Mouse (Mus musculus) heart, postnatal 0 days (tissue): ENCODE measurements at regions not wholly inside any gene's neighbourhood (a gene's known extent, or its start where the extent isn't known, plus 50 kb on each side); places are given as distances from the start of the nearest gene placed in this dataset.

Source experiments
- ATAC-seq: fragments of 200-750 bp; cut with Nextera tagmentation; 2 replicates; pipeline ENCODE4 v1.8.0; 2017; ENCODE audit warnings: low read depth, moderate number of reproducible peaks, moderate library complexity; ENCODE audit not compliant: insufficient read depth
- DNase-seq: peaks from one replicate; pipeline ENCODE4 v3.0.0-alpha.2; 2016; ENCODE audit warnings: low spot score
- H3K27ac ChIP-seq: fragments of 300-500 bp; sonication (generic); 2 replicates; pipeline ENCODE4 v1.5.1; 2014; ENCODE audit warnings: low read depth, mild to moderate bottlenecking
- H3K27me3 ChIP-seq: fragments of 300-500 bp; sonication (generic); 2 replicates; pipeline ENCODE4 v1.6.1; 2014; ENCODE audit warnings: low read length, mixed read lengths; ENCODE audit not compliant: control insufficient read depth, insufficient read depth
- H3K36me3 ChIP-seq: fragments of 300-500 bp; sonication (generic); replicated peaks from 2 replicates; pipeline ENCODE4 v1.6.1; 2014; ENCODE audit warnings: low read length, mixed read lengths; ENCODE audit not compliant: control insufficient read depth, insufficient read depth
- H3K4me1 ChIP-seq: fragments of 300-500 bp; sonication (generic); 2 replicates; pipeline ENCODE4 v1.6.1; 2014; ENCODE audit warnings: antibody characterized with exemption; ENCODE audit not compliant: control insufficient read depth, insufficient read depth
- H3K4me2 ChIP-seq: fragments of 300-500 bp; sonication (generic); 2 replicates; pipeline ENCODE4 v1.6.1; 2014; ENCODE audit warnings: low read depth, mild to moderate bottlenecking, low read length, moderate library complexity
- H3K4me3 ChIP-seq: fragments of 300-500 bp; sonication (generic); 2 replicates; pipeline ENCODE4 v1.5.1; 2014; ENCODE audit warnings: low read depth, low read length
- H3K9ac ChIP-seq: fragments of 300-500 bp; sonication (generic); replicated peaks from 2 replicates; pipeline ENCODE4 v1.6.1; 2014; ENCODE audit warnings: low read depth, low read length, mixed read lengths
- H3K9me3 ChIP-seq: fragments of 300-500 bp; sonication (generic); replicated peaks from 2 replicates; pipeline ENCODE4 v1.6.1; 2016; ENCODE audit warnings: low read length; ENCODE audit not compliant: control insufficient read depth
- CTCF ChIP-seq: IDR thresholded peaks from 2 replicates; pipeline ENCODE4 v1.5.1; 2016; ENCODE audit warnings: antibody characterized with exemption, control low read depth, low read depth
- EP300 ChIP-seq: IDR thresholded peaks from 2 replicates; pipeline ENCODE4 v1.6.1; 2016; ENCODE audit warnings: antibody characterized with exemption, low read depth
- WGBS: fragments of 180-500 bp; shearing (Covaris S2); extraction: QIAGEN DNeasy Blood & Tissue Kit; methylation state at CpG from one replicate; pipeline ENCODE4 v1.1.7; 2014; 5-methylcytosine and 5-hydroxymethylcytosine counted together

GRCm38 (mm10) chr4:99574021-99574531, 82.0 kb upstream of the Foxd3 start:
- Histone ChIP-seq H3K9ac (no peak overlapping the region), H3K27me3 (peaks cover 17% of the 10 kb centered on the region; the same call in 1 of the 2 replicates), H3K4me2 (no peak overlapping the region), H3K4me3 (no peak overlapping the region), H3K36me3 (no peaks in the 10 kb centered on the region), H3K27ac (no peak overlapping the region), H3K4me1 (no peaks in the 10 kb centered on the region), H3K9me3 (no peaks in the 10 kb centered on the region)
- DNase-seq (no peak), ATAC-seq (no peak)
- 62% methylated on average over 11 of the region's 11 CpGs for WGBS
- TF ChIP-seq EP300, result no peak
- TF ChIP-seq CTCF, result no peak

GRCm38 (mm10) chr4:99574984-99575383, 81.1 kb upstream of the Foxd3 start:
- H3K36me3 ChIP-seq, result no peaks in the 10 kb centered on the region
- H3K4me1 ChIP-seq, result no peaks in the 10 kb centered on the region
- ATAC-seq, result no peak
- no peak overlapping the region for H3K27ac ChIP-seq
- TF ChIP-seq EP300 (no peak), CTCF (no peak)
- no peak overlapping the region for H3K9ac ChIP-seq
- no peak overlapping the region for H3K4me3 ChIP-seq
- WGBS, result 55% methylated on average over 4 of the region's 4 CpGs
- no peak overlapping the region for H3K4me2 ChIP-seq
- H3K9me3 ChIP-seq, result no peaks in the 10 kb centered on the region
- peaks cover 17% of the 10 kb centered on the region; the same call in 1 of the 2 replicates for H3K27me3 ChIP-seq
- no peak for DNase-seq

- H3K4me2 ChIP-seq, result no peak overlapping the region
- H3K27me3 ChIP-seq, result no peaks in the 10 kb centered on the region
- no peak for ATAC-seq
- no peak overlapping the region for H3K27ac ChIP-seq
- H3K36me3 ChIP-seq, result no peaks in the 10 kb centered on the region
- H3K4me3 ChIP-seq, result no peak overlapping the region
- no peaks in the 10 kb centered on the region for H3K4me1 ChIP-seq
- WGBS, result 76% methylated on average over 5 of the region's 5 CpGs
- H3K9ac ChIP-seq, result no peak overlapping the region
- no peak for TF ChIP-seq CTCF
- no peak for TF ChIP-seq EP300
- DNase-seq, result no peak
- H3K9me3 ChIP-seq, result no peaks in the 10 kb centered on the region
These were observed 58.3 kb upstream of the Foxd3 start for GRCm38 (mm10) chr4:99597781-99598180.

- TF ChIP-seq EP300 (no peak), CTCF (no peak)
- Histone ChIP-seq H3K4me3 (peak overlapping the region; percentile 22; the same call in 1 of the 2 replicates), H3K9me3 (no peaks in the 10 kb centered on the region), H3K36me3 (no peaks in the 10 kb centered on the region), H3K4me1 (no peaks in the 10 kb centered on the region), H3K9ac (no peak overlapping the region), H3K27ac (no peak overlapping the region), H3K27me3 (no peaks in the 10 kb centered on the region), H3K4me2 (peak overlapping the region; percentile 47)
- ATAC-seq (no peak), DNase-seq (no peak)
- WGBS, result 22% methylated on average over 10 of the region's 10 CpGs
These were observed 55.4 kb upstream of the Foxd3 start for GRCm38 (mm10) chr4:99600741-99601140.

- TF ChIP-seq EP300, result no peak
- no peak for TF ChIP-seq CTCF
- H3K4me2 ChIP-seq, result peak overlapping the region; percentile 47; the same call in 1 of the 2 replicates
These were observed 54.6 kb upstream of the Foxd3 start for GRCm38 (mm10) chr4:99601463-99601862.

More at GRCm38 (mm10) chr4:99601463-99601862, 54.6 kb upstream of the Foxd3 start:
- H3K9me3 ChIP-seq, result no peaks in the 10 kb centered on the region
- no peak for DNase-seq
- H3K9ac ChIP-seq, result no peak overlapping the region
- H3K36me3 ChIP-seq, result no peaks in the 10 kb centered on the region
- H3K4me1 ChIP-seq, result no peaks in the 10 kb centered on the region
- no peaks in the 10 kb centered on the region for H3K27me3 ChIP-seq
- 39% methylated on average over 6 of the region's 6 CpGs for WGBS
- no peak for ATAC-seq
- H3K27ac ChIP-seq, result no peak overlapping the region
- no peak overlapping the region for H3K4me3 ChIP-seq
